Mouse (Mus musculus): ENCODE data around the gene Otop2. TPM values are rescaled to one million over a fixed set of nuclear protein-coding genes. Genes with fewer than 3 reads are reported as not detected.
A peak's percentile ranks its signal among the peaks of the same experiment; 100 is the strongest.

The Otop2 gene
- not detected in 2 replicates for polyA plus RNA-seq (2014; fragmentation: Nextera tagmentation; extraction: Ambion mirVana)

- no peak within 1 kb of the TSS for H3K27ac ChIP-seq (ENCODE audit: low read depth, low read length)
- no peaks in the 10 kb centered on the region for H3K36me3 ChIP-seq (ENCODE audit: control insufficient read depth, insufficient read depth, low read length)
- no peak within 1 kb of the TSS for H3K4me2 ChIP-seq
- WGBS (ENCODE audit: insufficient replicate concordance), result 35% methylated on average over 8 of the region's 8 CpGs
- H3K9ac ChIP-seq (ENCODE audit: low read depth, low read length), result no peak within 1 kb of the TSS
- H3K4me1 ChIP-seq (ENCODE audit: control insufficient read depth, insufficient read depth, low read length), result peaks cover 12% of the 10 kb centered on the region
- H3K27me3 ChIP-seq (ENCODE audit: control insufficient read depth, insufficient read depth, low read length), result peaks cover 2% of the 10 kb centered on the region
- H3K9me3 ChIP-seq (replicated peaks; ENCODE audit: control insufficient read depth, low read length), result no peaks in the 10 kb centered on the region
- no peak within 1 kb of the TSS for H3K4me3 ChIP-seq (ENCODE audit: low read depth, low read length)
- ATAC-seq (replicated peaks; ENCODE audit: insufficient number of reproducible peaks, low FRiP score, low TSS enrichment), result no peak
Measured at GRCm38 (mm10) chr11:115306863-115307262, at the start of gene Otop2. Gene Otop2, plus strand, starts transcription at chr11:115307163.

- H3K9ac ChIP-seq (ENCODE audit: low read depth, low read length), result no peak overlapping the region
- 0 out of 2 replicates have a peak, but pooled peaks cover 5% of the 10 kb centered on the region for H3K4me1 ChIP-seq (ENCODE audit: control insufficient read depth, insufficient read depth, low read length)
- no peak for ATAC-seq (replicated peaks; ENCODE audit: insufficient number of reproducible peaks, low FRiP score, low TSS enrichment)
- no peaks in the 10 kb centered on the region for H3K36me3 ChIP-seq (ENCODE audit: control insufficient read depth, insufficient read depth, low read length)
- H3K4me3 ChIP-seq (ENCODE audit: low read depth, low read length), result peak overlapping the region; percentile 6; the same call in 1 of the 2 replicates
- H3K27ac ChIP-seq (ENCODE audit: low read depth, low read length), result no peak overlapping the region
- peaks cover 93% of the 10 kb centered on the region for H3K27me3 ChIP-seq (ENCODE audit: control insufficient read depth, insufficient read depth, low read length)
- H3K4me2 ChIP-seq, result peak overlapping the region; percentile 38
- no peaks in the 10 kb centered on the region for H3K9me3 ChIP-seq (replicated peaks; ENCODE audit: control insufficient read depth, low read length)
- 13% methylated on average over 59 of the region's 59 CpGs for WGBS (ENCODE audit: insufficient replicate concordance)
Measured at GRCm38 (mm10) chr11:115257775-115258510, 49.0 kb upstream of the Otop2 start.

- Histone ChIP-seq H3K27me3 (ENCODE audit: control insufficient read depth, insufficient read depth, low read length) (peaks cover 95% of the 10 kb centered on the region), H3K4me1 (ENCODE audit: control insufficient read depth, insufficient read depth, low read length) (0 out of 2 replicates have a peak, but pooled peaks cover 5% of the 10 kb centered on the region), H3K4me3 (ENCODE audit: low read depth, low read length) (no peak overlapping the region), H3K36me3 (ENCODE audit: control insufficient read depth, insufficient read depth, low read length) (no peaks in the 10 kb centered on the region), H3K9ac (ENCODE audit: low read depth, low read length) (no peak overlapping the region), H3K27ac (ENCODE audit: low read depth, low read length) (no peak overlapping the region), H3K4me2 (no peak overlapping the region), H3K9me3 (replicated peaks; ENCODE audit: control insufficient read depth, low read length) (no peaks in the 10 kb centered on the region)
- WGBS (ENCODE audit: insufficient replicate concordance), result 57% methylated on average over 4 of the region's 4 CpGs
- no peak for ATAC-seq (replicated peaks; ENCODE audit: insufficient number of reproducible peaks, low FRiP score, low TSS enrichment)
Measured at GRCm38 (mm10) chr11:115259134-115259533, 47.8 kb upstream of the Otop2 start.

GRCm38 (mm10) chr11:115262954-115263353 lies 44.0 kb upstream of the Otop2 start:
- no peak for ATAC-seq (replicated peaks; ENCODE audit: insufficient number of reproducible peaks, low FRiP score, low TSS enrichment)
- Histone ChIP-seq H3K4me2 (no peak overlapping the region), H3K4me1 (ENCODE audit: control insufficient read depth, insufficient read depth, low read length) (peaks cover 22% of the 10 kb centered on the region), H3K9me3 (replicated peaks; ENCODE audit: control insufficient read depth, low read length) (no peaks in the 10 kb centered on the region), H3K27me3 (ENCODE audit: control insufficient read depth, insufficient read depth, low read length) (peaks cover 97% of the 10 kb centered on the region), H3K9ac (ENCODE audit: low read depth, low read length) (no peak overlapping the region), H3K27ac (ENCODE audit: low read depth, low read length) (no peak overlapping the region), H3K4me3 (ENCODE audit: low read depth, low read length) (no peak overlapping the region), H3K36me3 (ENCODE audit: control insufficient read depth, insufficient read depth, low read length) (no peaks in the 10 kb centered on the region)
- WGBS (ENCODE audit: insufficient replicate concordance), result 59% methylated on average over 11 of the region's 11 CpGs

DNA sequence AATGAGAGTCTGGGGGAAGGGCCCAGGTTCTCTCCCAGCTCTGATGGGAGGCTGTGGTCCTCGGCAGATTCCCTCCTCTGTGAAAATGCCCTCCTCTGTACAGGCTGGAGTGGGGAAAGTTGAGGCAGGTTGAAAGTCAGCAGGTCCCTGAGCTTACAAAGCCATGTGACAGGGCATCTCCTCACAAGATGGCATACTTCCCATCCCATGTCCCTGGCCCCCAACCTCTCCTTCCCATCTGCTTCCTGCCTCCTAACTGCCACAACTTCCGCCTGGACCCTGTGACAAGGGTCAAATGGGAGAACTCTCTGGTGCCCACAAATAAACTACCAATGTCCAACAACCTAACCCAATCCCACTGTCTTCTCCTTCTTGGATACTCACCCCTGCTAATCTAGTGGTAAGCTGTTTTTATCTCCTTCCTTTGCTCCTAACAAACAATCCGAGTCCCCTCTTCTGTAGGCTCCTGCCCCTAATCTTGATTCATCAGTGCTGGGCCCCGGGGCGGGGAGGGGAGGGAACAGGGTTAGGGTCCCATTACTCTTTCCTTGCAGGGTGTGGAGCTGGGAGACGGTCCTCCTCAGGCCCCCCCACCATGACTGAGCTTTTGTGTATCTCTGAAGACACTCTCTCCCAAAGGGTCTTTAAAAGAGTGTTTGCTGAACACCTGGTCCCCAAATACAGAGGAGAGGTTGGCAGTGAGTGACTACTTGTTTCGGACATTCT lies 42.7 kb upstream of the Otop2 start:
- WGBS (ENCODE audit: insufficient replicate concordance), result 55% methylated on average over 7 of the region's 7 CpGs
- H3K9ac ChIP-seq (ENCODE audit: low read depth, low read length), result no peak overlapping the region
- no peak for ATAC-seq (replicated peaks; ENCODE audit: insufficient number of reproducible peaks, low FRiP score, low TSS enrichment)

DNA sequence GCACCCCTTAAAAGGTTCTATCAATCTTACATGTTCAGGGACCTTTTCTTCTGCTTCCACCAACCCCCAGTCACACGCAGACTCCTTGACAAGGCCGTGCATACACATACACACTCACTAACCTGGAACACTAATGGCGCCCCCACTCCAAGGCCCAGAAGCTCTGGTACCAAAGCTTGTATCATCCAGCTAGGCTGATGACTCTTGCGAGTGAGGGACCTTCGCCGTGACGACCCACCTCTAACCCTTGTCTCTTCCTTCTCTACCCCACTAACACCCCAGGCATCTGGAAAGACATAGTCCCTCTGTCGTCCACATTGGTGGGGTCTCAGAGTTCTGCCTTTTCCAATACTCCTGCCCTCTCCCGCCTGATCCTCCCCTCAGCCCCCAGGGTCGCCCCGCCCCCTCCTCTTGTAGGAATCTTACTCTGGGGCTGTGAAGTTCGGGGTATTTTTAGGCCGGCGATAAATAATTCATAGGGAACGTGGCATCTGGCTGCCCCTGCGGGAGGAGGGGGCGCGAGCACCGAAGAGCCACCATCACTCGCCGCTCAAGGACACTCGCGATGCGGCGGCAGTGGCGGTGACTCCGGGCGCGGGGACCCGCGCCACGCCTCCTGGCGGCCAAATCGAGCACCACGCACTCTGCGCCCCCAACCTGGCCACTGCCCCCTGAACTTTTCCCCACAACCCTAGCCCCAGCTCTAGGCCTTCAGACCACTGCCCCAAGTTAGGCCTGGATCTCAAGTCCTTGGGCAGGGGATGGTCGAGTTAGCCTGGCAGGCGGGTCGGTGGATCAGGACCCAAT lies 41.9 kb upstream of the Otop2 start:
- no peak overlapping the region for H3K9ac ChIP-seq (ENCODE audit: low read depth, low read length)
- peak overlapping the region; percentile 63 for H3K4me2 ChIP-seq
- no peak overlapping the region for H3K27ac ChIP-seq (ENCODE audit: low read depth, low read length)
- no peak for ATAC-seq (replicated peaks; ENCODE audit: insufficient number of reproducible peaks, low FRiP score, low TSS enrichment)
- no peaks in the 10 kb centered on the region for H3K9me3 ChIP-seq (replicated peaks; ENCODE audit: control insufficient read depth, low read length)
- H3K4me3 ChIP-seq (ENCODE audit: low read depth, low read length), result peak overlapping the region; percentile 23
- H3K36me3 ChIP-seq (ENCODE audit: control insufficient read depth, insufficient read depth, low read length), result peaks cover 2% of the 10 kb centered on the region; the same call in 1 of the 2 replicates
- peaks cover 95% of the 10 kb centered on the region for H3K27me3 ChIP-seq (ENCODE audit: control insufficient read depth, insufficient read depth, low read length)
- 6% methylated on average over 39 of the region's 39 CpGs for WGBS (ENCODE audit: insufficient replicate concordance)
- peaks cover 19% of the 10 kb centered on the region for H3K4me1 ChIP-seq (ENCODE audit: control insufficient read depth, insufficient read depth, low read length)

More for the DNA sequence above, 42.7 kb upstream of the Otop2 start:
- Histone ChIP-seq H3K27me3 (ENCODE audit: control insufficient read depth, insufficient read depth, low read length) (peaks cover 97% of the 10 kb centered on the region), H3K4me1 (ENCODE audit: control insufficient read depth, insufficient read depth, low read length) (peaks cover 19% of the 10 kb centered on the region), H3K4me2 (no peak overlapping the region), H3K4me3 (ENCODE audit: low read depth, low read length) (no peak overlapping the region), H3K9me3 (replicated peaks; ENCODE audit: control insufficient read depth, low read length) (no peaks in the 10 kb centered on the region), H3K36me3 (ENCODE audit: control insufficient read depth, insufficient read depth, low read length) (peaks cover 2% of the 10 kb centered on the region; the same call in 1 of the 2 replicates), H3K27ac (ENCODE audit: low read depth, low read length) (no peak overlapping the region)

GRCm38 (mm10) chr11:115265771-115266399 lies 41.1 kb upstream of the Otop2 start:
- Histone ChIP-seq H3K36me3 (ENCODE audit: control insufficient read depth, insufficient read depth, low read length) (peaks cover 2% of the 10 kb centered on the region; the same call in 1 of the 2 replicates), H3K27me3 (ENCODE audit: control insufficient read depth, insufficient read depth, low read length) (peaks cover 88% of the 10 kb centered on the region), H3K4me2 (peak overlapping the region; percentile 89), H3K9ac (ENCODE audit: low read depth, low read length) (no peak overlapping the region), H3K4me1 (ENCODE audit: control insufficient read depth, insufficient read depth, low read length) (peaks cover 19% of the 10 kb centered on the region), H3K27ac (ENCODE audit: low read depth, low read length) (no peak overlapping the region), H3K4me3 (ENCODE audit: low read depth, low read length) (peak overlapping the region; percentile 47), H3K9me3 (replicated peaks; ENCODE audit: control insufficient read depth, low read length) (no peaks in the 10 kb centered on the region)
- 3% methylated on average over 20 of the region's 20 CpGs for WGBS (ENCODE audit: insufficient replicate concordance)
- ATAC-seq (replicated peaks; ENCODE audit: insufficient number of reproducible peaks, low FRiP score, low TSS enrichment), result no peak

GRCm38 (mm10) chr11:115266400-115266778 lies 40.6 kb upstream of the Otop2 start:
- peak overlapping the region; percentile 59; the same call in 1 of the 2 replicates for H3K9ac ChIP-seq (ENCODE audit: low read depth, low read length)
- no peak overlapping the region for H3K27ac ChIP-seq (ENCODE audit: low read depth, low read length)
- no peak for ATAC-seq (replicated peaks; ENCODE audit: insufficient number of reproducible peaks, low FRiP score, low TSS enrichment)

More at GRCm38 (mm10) chr11:115266400-115266778, 40.6 kb upstream of the Otop2 start:
- Histone ChIP-seq H3K9me3 (replicated peaks; ENCODE audit: control insufficient read depth, low read length) (no peaks in the 10 kb centered on the region), H3K27me3 (ENCODE audit: control insufficient read depth, insufficient read depth, low read length) (peaks cover 84% of the 10 kb centered on the region), H3K4me2 (peak overlapping the region; percentile 89), H3K4me1 (ENCODE audit: control insufficient read depth, insufficient read depth, low read length) (peaks cover 19% of the 10 kb centered on the region), H3K36me3 (ENCODE audit: control insufficient read depth, insufficient read depth, low read length) (peaks cover 2% of the 10 kb centered on the region; the same call in 1 of the 2 replicates), H3K4me3 (ENCODE audit: low read depth, low read length) (peak overlapping the region; percentile 47)
- under 1% methylated on average over 21 of the region's 22 CpGs for WGBS (ENCODE audit: insufficient replicate concordance)

Data from heart, embryonic 11.5 days (tissue).